Mouse (Mus musculus) E14TG2a.4 (cell line): ENCODE data around the gene Mettl26.

Experiments
- CTCF ChIP-seq: conservative IDR thresholded peaks from 2 replicates; pipeline ENCODE4 v1.5.1; 2014; ENCODE audit warnings: low read length
- POU5F1 ChIP-seq: IDR thresholded peaks from 2 replicates; pipeline ENCODE4 v1.6.1; 2014; ENCODE audit warnings: low read length, borderline replicate concordance

- no peak for TF ChIP-seq CTCF
- TF ChIP-seq POU5F1 = no peak
These were observed 6.9 kb upstream of the Mettl26 start for GRCm38 (mm10) chr17:25867836-25868600.
